Mouse (Mus musculus) gastrocnemius, postnatal 10 days (tissue): Measurements from ENCODE around the gene Adra1b. TPM values are rescaled to one million over a fixed set of nuclear protein-coding genes. Genes with fewer than 3 reads are reported as not detected.

Experiments used
- DNase-seq: peaks from one replicate; pipeline ENCODE4 v3.0.0; 2021; ENCODE audit warnings: mixed read lengths
- total RNA-seq, 2 experiments: library from RNA; stranded (reverse); gene quantifications; 2 replicates each; pipeline ENCODE4 v1.2.3; 2021

Gene Adra1b
- total RNA-seq, 2 experiments from 2014 or later: 0.41 to 0.59 TPM

DNA sequence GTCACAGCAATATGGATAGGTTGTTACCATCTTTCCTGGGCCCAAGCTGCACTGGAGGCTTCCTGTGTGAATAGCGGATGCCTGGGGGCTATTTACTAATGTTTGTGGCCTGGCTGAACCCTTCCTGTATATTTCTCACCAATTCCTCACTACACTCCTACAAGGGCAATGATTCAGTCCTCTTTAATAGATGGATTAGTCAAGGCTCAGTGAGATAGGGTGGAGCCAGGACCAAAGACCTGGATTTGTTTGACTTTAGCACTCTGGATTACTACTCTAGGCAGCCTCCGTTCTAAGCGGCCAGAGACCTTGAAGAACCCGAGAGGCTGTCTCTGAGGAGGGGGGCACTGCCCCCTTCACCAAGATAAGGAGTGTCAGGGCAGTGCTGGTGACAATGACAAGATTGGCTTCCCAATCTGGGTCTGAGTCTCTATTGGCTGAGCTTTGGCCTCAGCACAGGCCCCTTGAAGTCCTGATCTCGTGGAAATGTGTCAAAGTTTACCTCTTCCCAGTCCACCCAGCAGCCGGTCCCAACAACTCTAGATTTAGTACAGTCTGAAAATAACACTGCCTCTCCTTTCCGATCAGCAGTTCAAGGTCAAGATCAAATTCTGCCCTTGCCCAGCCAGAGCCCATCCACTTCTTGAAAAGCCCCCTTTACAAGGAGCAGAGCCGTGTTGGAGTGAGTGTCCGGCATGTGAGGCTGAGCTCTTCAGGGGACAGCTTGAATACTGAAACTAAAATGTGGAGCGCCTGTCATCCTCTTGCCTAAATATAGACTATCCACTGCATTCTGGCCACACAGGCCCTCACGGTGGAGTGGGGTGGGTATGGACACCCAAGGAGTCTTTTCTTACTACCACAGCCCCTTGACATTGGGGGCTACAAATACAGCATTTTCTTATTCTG is 80.2 kb downstream of the Adra1b start:
- DNase-seq: no peak

GRCm38 (mm10) chr11:43817368-43817923 is 83.6 kb downstream of the Adra1b start:
- no peak for DNase-seq

DNA sequence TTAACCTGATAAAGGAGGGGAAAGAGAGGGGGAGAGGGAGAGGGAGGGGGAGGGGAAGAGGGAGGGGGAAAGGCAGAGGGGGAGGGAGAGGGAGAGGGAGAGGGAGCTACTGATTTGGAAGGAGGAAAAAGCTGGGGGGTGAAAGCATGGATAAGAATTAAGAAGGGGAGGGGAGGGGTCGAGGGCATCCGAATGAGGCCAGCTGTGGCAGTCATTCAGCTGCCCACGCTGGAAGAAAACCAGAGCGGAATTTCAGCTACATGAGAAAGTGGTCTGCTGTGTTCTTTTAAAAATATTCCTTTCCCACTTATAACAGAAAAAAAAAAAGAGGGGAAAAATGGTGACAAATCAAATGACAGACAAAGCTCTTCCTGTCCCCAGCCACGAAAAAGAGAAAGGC is 88.5 kb downstream of the Adra1b start:
- no peak for DNase-seq

- DNase-seq: no peak
Observed at GRCm38 (mm10) chr11:43807732-43808131, 93.3 kb downstream of the Adra1b start.

- DNase-seq: no peak
Observed at GRCm38 (mm10) chr11:43795992-43796391, 105.0 kb downstream of the Adra1b start.

DNA sequence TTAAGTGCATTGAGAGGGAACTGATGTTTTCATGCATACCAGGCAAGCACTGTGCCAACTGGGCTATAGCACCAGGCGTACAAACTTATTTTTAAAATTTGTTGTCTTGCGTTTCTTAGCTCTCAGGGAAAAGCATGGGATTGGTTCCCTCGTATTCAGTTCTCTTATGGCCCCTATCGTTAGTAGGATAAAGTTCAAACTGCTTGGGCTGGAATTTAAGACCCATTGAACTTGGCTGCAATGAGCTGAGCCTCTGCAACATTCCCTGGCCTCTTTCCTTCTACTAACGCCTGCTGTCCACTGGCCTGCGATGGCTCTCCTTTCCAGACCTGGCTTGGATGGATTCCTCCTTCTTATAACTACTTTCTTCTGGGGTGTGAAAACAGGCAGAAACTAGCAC is 110.6 kb downstream of the Adra1b start:
- no peak for DNase-seq

DNA sequence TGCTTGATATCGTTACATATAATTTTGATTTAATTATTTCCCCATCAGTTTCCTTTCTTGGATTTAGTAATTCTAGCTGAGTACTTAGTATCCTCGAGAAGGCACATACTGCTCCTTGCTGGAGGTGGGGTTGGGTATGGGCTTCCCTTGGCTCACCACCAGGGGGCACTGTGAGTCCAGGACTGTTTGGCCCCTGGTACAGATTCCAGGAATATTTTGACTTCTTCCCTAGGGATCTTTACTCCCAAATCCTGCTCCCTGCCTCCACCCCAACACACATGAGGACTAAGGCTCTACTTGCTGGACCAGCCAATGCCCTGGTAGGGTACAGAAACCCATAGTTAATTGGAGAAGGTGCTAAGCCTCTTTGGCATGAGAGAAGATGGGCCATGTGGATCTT is 117.2 kb downstream of the Adra1b start:
- DNase-seq: peak; percentile 77

GRCm38 (mm10) chr11:43783106-43783505 is 117.9 kb downstream of the Adra1b start:
- DNase-seq: no peak

- no peak for DNase-seq
Observed at GRCm38 (mm10) chr11:43779551-43779950, 121.5 kb downstream of the Adra1b start.

DNA sequence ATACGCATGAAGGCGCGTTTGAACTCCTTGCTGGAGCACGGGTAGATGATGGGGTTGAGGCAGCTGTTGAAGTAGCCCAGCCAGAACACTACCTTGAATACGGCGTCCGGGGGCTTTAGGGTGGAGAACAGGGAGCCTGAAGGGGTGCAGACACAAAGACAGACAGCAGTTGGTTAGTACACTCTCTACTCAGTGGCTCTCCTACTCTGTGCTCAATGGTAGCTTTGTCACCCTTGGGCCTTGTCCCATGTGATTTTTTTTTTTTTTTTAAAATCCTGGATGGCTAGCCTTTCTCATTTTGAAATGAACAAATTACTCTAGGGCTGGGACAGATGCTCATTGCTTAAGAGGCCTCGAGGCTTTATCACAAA is 124.7 kb downstream of the Adra1b start:
- no peak for DNase-seq

DNA sequence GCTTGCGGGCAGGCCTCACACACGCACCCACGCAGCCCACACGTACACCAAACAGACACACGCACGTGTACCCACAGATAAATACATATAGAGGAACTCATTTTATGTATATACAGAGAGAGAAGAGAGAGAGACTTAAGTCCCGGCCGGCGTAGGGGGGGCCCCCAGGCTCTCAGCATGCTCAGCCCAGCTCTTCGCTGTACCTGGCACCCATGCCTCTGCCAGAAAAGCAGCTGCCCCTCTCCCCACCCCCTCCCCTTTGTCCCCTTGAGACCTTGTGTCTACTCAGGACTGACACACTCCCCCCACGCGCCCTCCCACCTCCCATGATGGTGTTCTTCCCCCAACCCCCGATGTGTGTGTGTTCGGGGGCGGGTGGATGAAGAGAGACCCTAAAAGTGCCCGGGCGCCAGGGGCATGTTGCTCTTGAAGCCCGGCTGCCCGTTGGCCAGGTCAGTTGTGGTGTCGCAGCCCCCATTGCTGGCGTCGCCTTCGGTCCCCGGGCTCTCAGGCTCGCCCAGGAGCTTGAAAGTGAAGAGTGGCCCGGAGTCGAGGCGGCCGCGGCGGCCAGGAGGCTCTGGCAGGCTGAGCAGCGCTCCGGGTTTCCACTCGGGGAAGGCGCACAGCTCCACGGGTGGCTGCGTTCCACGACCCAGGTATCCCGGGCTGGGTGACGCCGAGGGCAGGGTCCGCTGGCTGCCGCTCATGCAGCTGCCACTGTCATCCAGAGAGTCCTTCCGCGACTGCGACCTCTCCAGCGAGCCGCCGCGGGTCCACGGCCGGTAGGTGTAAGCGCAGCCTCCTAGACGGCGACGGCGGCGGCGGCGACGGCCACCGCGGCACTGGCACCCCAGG is 125.3 kb downstream of the Adra1b start:
- DNase-seq: peak; percentile 21

GRCm38 (mm10) chr11:43773725-43774124 is 127.3 kb downstream of the Adra1b start:
- peak; percentile 18 for DNase-seq

- no peak for DNase-seq
Observed at GRCm38 (mm10) chr11:43770110-43770509, 130.9 kb downstream of the Adra1b start.

DNA sequence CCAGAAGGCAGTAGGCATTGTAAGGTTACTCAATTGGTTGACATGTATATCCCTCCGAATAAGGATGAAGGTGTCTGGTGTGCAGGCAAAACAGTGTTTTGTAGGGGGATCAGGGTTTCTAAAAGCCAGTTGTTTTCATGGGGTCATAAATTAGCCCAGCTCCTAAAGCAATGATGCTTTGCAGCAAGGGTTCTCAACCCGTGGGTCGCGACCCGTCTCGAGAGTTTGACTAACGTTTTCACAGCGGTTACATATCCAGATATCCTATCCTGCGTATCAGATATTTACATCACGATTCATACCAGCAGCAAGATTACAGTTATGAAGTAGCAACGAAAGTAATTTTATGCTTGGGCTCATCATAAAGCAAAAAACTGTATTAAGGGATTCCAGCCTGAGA is 133.3 kb downstream of the Adra1b start:
- DNase-seq: no peak

DNA sequence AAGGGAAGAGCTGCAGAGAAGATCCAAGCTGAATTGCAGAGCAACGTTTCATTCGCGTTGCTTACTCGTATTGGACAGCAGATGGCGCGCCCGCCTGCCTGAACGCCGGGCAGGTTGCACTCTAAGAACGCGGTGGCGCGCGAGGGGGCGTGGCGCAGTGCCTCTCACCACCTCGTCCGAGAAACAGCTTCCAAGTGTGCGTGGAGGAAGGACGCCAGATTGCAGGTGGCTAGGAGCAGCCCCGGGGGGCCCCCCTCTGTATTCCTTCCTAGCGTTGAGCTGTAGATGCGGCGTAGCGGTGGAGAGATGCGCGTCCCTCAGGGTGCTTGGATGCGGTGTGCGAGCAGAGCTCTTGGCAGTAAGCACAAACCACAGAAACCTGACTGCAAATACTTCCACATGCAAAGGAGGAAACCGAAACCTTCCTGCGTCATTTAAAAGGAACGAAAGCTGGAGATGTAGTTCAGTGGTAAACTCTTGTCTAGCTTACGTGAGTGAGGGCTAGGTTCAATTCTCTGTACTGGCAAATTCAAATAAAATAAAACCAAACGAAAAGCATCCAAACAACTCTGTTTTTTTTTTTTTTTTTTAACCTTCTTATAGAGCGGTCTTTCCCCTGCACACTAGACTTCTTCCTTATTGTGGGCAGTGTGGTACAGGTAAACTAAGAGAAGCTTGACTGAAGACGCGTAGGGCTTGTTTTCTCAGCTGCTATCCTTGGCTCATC is 133.9 kb downstream of the Adra1b start:
- DNase-seq: peak; percentile 73

DNA sequence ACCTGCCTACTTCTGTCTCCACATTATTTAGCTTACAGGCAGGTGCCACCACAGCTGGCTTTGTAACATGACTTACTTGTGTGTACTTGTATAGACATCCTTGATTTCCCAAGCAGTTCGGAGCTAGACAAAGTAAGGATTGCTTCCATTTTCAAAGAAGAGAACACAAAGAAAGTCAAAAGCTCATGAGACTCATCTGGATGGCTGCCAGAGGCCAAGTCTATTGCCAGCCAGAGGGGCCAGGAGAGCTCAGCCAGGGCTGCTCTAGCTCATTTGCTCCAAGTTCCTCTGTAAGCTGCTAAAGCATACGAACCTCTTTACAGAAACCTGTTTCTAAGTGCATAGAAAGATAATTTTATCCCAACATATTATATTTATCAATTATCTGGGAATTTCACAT is 142.6 kb downstream of the Adra1b start:
- no peak for DNase-seq

GRCm38 (mm10) chr11:43755411-43755810 is 145.6 kb downstream of the Adra1b start:
- no peak for DNase-seq

DNA sequence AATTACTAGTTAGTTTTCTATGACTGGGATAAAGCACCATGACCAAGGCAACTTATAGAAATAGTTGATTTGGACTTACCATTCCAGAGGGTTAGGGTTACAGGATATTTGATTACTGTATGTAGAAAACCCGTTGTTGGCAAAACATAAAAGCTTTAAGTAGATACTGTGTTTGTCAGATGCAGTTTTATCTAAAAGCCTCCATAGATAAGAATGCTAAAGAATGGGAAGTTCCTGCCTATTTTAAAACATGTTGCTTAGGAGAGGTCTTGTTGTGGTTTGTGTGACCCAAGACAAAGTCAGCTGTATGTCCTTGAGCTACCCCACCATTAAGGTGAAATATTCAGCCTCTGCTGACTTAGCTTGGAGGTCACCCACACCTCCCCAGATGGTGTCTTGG is 146.4 kb downstream of the Adra1b start:
- DNase-seq: no peak

GRCm38 (mm10) chr11:43751542-43751941 is 149.5 kb downstream of the Adra1b start:
- no peak for DNase-seq

DNA sequence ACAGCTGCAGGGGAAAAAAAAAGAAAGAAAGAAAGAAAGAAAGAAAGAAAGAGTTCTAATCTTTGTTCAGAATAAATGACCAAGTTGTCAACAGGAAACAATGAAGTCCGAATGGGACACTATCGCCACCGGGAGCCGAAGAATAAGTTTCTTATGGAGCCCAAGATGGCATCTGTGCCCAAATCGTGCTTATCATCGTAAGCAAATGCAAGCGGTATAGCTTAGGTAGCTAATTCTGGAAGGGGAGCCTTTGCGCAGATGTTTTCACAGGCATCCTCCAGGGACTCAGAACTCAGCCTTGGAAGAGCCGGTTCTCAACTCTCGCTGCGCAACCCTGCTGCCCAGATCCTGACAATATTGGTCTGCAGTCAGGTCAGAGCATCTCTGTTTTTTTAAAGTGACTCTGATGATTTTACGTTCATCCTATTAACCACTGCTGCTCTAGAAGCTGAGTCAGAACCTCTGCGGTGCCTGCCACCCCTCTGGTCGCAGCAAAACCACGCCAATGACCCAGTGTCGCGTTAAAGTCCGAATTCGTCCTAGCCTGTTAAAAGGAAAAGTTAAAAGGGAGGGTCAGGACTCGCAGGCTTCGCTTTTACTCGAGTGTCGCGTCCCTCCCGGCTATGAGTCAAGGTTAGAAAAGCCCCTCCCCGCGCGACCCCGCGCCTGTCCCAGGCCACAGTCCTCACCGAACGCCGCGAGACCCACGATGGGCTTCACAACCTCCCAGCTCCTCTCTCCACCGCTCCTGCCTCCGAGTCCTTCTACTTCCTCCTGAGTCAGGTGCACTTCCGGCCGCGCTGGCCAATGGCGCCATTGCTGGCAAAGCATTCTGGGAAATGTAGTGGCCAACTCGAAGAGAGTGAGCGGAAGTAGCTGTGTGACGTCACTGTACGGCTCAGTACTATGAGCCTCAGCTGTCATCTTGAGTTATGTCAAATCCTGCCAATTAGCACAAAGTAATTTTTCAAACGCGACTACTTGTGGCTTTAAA is 153.5 kb downstream of the Adra1b start, which contains the start of gene Ttc1:
Ttc1 (minus strand) TSS at position 776 of the 994 bp plus-strand sequence.
- DNase-seq: peak; percentile 94
